Mouse (Mus musculus): ENCODE measurements around the gene Ctc1.

Gene Ctc1

DNA sequence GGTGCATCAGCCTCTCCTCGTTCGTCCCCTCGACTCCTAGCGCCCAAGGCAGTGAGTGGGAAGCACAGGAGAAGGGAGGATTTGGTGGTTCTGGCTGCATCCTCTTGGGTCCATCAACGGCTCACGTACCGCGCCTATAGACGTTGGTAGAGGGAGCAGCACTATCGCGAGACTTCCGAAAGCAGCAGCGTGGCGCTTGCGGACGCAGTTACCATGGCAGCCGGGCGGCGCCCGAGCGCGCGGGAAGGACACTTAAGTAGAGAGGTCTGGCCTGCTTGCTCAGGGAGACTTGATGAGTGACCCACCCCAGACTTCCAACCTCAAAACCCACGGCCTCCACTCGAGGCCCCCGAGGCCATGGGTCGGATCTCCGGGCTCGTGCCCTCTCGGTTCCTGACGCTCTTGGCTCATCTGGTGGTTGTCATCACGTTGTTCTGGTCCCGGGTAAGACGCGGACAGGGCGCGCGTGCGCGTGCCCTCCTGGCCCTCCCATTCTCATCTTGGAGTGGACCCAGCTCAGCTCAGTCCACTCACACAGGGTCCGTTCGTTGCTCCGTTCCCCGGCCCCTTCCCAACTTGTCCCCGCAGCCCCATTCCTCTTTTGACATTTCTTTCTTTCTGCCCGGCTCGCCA, 55.0 kb downstream of the Ctc1 start, which contains the start of gene Tmem107:
Tmem107 (plus strand) TSS at position 217 of the 633 bp plus-strand sequence.
- peak; percentile 93 to 95 for DNase-seq

DNA sequence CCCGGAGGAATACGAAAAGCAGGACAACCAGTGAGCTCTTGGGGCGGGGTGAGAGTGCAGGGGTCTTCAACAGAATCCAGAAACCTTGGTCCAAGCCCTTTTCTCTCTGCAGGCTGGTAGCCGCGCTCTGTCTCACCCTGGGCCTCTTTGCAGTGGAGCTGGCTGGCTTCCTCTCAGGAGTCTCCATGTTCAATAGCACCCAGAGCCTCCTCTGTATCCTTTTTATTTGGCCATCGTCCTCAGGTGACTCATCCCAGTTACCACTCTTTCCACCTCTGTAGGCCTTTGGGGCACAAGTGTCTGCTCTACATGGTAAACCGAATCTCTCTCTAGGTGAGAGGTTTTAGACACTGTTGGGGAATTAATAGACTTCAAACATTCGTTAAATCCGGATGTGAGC, 55.6 kb downstream of the Ctc1 start:
- no peak for DNase-seq

DNA sequence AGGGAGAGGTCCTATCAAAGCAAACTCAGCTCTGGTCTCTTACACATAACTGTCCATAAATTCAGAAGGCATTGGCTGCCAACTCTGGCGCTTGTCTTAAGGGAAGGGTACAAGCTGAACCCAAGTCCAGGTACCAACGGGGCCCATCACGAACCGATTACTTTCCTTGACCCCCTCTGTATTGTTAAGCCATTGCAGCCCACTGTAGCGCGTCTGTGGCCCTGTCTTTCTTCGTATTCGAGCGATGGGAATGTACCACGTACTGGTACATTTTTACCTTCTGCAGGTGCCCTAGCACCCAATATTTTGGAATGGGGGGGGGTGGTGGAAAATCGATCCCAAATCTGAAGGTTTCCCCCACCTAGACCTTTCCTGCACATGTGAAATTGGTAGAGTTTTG, 56.5 kb downstream of the Ctc1 start:
- no peak for DNase-seq

DNA sequence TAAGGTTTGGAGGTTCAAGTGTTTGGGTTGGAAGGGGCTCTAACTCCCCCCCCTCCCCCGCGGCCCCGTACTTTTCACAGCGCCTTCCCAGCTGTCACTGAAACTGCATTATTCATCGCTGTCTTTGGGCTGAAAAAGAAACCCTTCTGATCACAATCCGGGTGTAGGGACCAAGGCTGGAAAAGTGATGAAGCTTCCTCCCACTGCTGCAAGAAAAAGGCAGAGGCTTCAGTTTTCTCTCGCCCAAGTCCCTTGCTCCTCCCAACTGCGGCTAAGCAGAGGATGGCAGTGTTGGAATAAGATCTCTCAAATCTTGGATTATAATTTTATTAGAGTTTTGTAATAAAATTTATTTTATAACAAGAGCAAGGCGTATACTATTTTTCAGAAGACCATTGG, 57.0 kb downstream of the Ctc1 start:
- no peak for DNase-seq

- peak; percentile 88 to 91 for DNase-seq
Observed at GRCm38 (mm10) chr11:69073065-69073888, 57.6 kb downstream of the Ctc1 start.

GRCm38 (mm10) chr11:69073951-69074775, 58.5 kb downstream of the Ctc1 start:
- DNase-seq: no peak

DNA sequence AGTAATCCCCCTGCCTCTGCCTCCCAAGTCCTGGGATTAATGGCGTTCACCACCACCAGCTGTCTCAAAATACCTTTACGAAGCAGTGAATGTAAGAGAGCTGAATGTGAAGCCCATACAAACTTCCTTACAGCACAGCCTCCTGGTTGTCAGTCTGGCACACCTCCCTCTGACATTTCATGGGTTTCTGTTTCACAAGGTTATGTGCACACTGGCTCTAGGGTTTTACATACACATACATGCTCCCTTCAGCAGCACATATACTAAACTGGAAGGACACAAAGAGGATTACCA, 59.0 kb downstream of the Ctc1 start:
- no peak for DNase-seq

DNA sequence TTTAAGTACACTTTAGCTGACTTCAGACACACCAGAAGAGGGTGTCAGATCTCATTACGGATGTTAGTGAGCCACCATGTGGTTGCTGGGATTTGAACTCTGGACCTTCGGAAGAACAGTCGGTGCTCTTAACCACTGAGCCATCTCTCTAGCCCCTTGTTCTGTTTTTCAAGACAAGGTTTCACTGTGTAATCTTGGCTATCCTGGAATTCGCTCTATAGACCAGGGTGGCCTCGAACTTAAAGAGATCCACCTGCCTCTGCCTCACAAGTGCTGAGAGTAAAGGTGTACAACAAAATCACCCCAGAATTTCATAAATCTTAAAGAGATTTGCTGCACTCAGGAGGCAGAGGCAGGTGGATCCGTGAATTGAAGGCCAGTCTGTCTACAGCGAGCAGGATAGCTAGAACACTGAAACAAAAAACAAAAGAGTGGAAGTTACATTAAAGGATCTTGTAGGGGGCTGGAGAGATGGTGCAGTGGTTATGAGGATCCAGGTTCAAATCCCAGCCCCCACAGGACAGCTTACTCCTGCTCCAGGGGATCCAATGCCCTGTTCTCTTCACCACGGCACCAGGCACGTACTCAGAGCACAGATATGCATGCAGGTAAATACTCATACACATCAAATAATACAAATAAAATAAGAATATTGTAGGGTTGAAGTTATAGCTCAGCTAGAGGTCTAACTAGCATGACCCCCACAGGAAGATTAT, 60.2 kb downstream of the Ctc1 start:
- no peak for DNase-seq

DNA sequence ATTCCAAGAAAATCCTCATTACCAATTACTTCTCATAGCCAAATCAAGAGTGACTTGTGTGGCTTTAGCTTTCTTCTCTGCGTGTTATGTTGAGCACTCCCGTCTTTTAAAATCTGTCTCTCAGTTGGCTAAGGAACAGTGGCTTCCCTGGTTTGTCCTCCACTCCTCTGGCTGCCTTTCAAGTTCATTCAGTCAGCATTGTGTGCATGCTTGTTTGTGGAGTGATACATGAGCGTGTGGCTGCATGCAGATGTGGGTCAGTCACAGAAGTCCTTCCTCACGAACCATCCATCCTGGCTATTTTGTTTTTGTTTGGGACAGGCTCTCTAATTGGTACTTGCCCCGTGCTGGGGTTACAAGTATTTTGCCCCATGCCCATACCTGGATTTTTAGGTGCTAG, 60.9 kb downstream of the Ctc1 start:
- DNase-seq: no peak

DNA sequence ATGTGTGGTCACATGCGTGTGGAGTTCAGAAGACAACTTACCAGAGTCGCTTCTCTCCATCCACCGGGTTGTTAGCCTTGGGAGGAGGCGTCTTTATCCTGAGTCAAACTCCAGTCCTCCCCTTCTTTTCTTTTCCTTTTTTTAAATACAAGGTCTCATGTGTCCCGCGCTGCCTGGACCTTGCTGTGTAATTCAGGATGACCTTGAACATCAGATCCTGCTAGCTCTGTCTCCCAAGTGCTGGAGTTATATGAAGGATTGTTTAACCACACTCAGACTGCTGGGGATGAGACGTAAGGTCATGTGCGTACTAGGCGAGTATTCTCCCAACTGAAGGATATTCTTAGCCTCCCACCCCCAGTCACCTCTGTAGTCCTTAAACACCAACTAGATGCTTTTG, 61.6 kb downstream of the Ctc1 start:
- DNase-seq: no peak

- DNase-seq: no peak
Observed at GRCm38 (mm10) chr11:69078041-69078440, 62.3 kb downstream of the Ctc1 start.

GRCm38 (mm10) chr11:69078805-69079438, 63.2 kb downstream of the Ctc1 start:
- DNase-seq: no peak

DNA sequence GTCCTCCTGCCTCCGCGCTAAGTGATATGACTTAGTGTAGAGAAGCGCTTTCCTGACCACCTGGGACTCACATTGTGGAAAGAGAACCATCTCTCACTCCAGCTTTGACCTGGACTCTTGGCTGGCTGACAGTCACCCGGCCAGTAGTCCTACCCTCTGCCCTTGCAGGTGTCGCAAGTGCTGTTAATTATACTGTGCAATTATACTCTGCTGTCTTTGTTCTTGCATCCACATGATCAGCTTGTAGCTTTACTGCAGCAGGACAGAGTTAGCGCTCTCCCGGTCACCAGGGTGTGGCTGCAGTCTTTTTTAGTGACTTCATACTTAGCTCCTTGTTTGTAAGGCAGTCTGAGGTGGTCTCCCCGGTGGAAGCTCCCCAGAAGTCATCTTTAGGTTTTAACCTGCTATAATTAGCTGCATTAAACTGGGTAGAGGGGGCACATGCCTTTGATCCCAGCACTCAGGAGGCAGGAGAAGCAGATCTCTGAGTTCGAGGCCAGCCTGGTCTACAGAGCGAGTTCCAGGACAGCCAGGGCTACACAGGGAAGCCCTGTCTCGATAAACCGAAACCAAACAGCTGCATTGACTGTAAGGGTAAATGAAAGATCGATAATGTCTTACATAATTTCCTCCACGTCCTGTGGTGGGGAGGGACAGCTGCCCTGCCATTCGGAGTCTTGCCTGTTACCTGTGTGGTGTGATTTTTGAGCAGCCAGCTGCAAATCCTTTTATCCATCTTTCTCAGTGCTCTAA, 64.6 kb downstream of the Ctc1 start:
- DNase-seq: no peak

GRCm38 (mm10) chr11:69080855-69081222, 65.1 kb downstream of the Ctc1 start:
- no peak for DNase-seq

DNA sequence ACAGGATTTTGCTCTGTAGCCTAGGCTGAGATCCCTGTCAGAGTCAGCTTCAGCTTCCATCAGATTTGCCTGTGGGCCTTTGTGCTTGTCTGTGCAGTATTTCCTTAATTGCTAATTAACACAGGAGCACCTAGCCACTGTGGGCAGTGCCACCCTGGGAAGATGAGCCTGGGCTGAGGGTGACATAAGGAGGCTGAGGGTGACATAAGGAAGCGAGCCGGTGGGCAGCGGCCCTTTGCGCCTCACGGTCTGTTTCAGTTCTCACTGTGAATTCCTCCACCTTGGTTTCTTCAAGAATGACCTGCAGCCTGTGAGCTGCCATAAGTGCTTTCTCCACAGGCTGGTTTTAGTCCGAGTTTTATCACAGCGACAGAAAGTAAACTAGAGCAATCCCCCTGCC, 65.9 kb downstream of the Ctc1 start:
- DNase-seq: no peak

DNA sequence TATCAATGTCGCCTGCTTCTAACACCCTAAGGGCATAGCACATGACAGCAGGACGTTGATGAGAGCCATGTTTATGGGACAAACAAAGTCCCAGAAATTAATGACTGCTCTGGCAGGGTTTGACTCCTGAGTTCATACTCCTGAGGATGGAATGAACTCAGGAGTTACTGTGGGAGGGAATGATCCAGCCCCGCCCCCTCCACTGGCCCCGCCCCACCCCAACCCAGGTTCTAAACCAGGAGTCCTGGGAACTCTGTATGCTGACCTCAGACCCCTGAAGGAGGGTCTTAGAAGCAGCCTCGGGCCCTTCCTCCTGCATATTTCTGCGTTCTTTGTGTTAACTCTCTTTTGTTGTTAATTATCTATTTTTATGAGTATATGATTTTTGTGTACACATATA, 69.9 kb downstream of the Ctc1 start:
- no peak for DNase-seq
